Mouse (Mus musculus): Measurements from ENCODE around the gene Srarp. TPM values are rescaled to one million over a fixed set of nuclear protein-coding genes. Genes with fewer than 3 reads are reported as not detected.
A peak's percentile ranks its signal among the peaks of the same experiment; 100 is the strongest.

The Srarp gene
- polyA plus RNA-seq, 1 experiment from 2014 or later, result not detected

DNA sequence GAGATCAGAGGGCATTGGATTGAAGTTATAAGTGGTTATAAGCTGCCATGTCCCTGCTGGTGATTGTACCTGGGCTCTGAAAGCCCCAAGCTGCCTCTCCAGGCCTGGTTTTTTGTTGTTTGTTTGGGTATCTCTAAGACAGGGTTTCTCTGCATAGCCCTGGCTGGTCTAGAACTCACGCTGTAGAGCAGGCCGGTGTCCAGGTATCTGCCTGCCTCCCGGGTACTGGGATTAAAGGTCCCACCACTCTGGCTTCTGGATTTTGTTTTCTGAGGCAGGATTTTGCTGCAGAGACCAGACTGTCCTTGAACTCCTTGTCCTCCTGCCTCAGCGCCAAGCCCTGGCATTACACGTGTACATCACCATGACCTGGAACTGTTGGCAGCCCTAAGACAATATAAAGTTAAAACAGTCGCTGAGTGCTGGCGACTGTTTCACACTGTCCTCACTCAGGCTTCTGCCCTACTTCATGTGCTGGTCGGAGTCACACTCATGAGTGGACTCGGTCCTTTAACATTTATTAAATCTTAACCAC, 16.1 kb upstream of the Srarp start:
- Histone ChIP-seq H3K27me3 (ENCODE audit: low read depth, poor library complexity, severe bottlenecking) (no peaks in the 10 kb centered on the region), H3K9me3 (replicated peaks) (no peaks in the 10 kb centered on the region), H3K4me1 (0 out of 2 replicates have a peak, but pooled peaks cover 3% of the 10 kb centered on the region), H3K4me3 (no peak overlapping the region), H3K27ac (no peak overlapping the region), H3K36me3 (peaks cover 94% of the 10 kb centered on the region)
- 93% methylated on average over 9 of the region's 9 CpGs for WGBS
- no peak for DNase-seq (ENCODE audit: low spot score)

DNA sequence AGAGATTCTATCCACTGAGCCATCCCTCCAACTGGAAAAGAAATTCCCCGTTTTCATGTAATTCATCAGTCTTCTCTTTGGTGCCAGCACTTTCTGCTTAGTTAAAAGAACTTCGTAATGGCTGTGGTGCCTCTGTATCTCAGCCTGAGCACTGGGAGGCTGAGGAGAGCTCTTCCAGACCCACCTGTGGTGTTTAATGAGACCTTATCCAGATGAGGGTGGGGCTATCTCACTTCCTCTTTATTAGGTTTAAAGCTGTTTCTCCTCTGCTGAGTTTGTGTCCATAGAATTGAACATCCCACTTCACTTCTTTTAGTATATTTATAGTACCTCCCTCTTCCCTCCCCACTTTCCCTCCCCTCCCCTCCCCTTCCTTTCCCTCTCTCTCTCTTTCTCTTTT, 15.3 kb upstream of the Srarp start:
- no peaks in the 10 kb centered on the region for H3K27me3 ChIP-seq (ENCODE audit: low read depth, poor library complexity, severe bottlenecking)
- no peak overlapping the region for H3K4me3 ChIP-seq
- 84% methylated on average over 2 of the region's 2 CpGs for WGBS
- H3K27ac ChIP-seq, result no peak overlapping the region
- peaks cover 4% of the 10 kb centered on the region; the same call in 1 of the 2 replicates for H3K4me1 ChIP-seq
- H3K36me3 ChIP-seq, result peaks cover 96% of the 10 kb centered on the region
- no peak for DNase-seq (ENCODE audit: low spot score)
- H3K9me3 ChIP-seq (replicated peaks), result no peaks in the 10 kb centered on the region

DNA sequence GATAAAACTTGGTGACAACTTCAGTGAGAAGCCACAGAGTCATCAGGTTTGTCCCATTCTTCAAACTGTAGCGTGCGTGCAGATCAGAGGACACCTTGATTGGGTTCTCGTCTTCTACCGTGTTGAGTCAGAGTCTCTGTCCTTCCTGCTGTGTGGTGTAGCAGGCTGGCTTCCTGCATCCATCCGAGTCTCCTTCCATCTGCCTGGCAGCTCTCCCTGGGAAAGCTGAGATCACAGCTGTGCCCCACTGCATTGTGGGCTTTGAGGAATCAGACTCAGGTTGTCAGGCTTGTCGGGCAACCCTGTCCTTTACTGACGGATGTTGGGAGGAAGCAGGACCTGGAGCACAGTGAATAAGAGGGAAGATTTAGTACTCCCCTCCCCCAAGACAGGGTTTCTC, 10.3 kb upstream of the Srarp start:
- H3K4me1 ChIP-seq, result peaks cover 22% of the 10 kb centered on the region
- no peaks in the 10 kb centered on the region for H3K9me3 ChIP-seq (replicated peaks)
- peaks cover 51% of the 10 kb centered on the region for H3K36me3 ChIP-seq
- H3K27ac ChIP-seq, result no peak overlapping the region
- no peaks in the 10 kb centered on the region for H3K27me3 ChIP-seq (ENCODE audit: low read depth, poor library complexity, severe bottlenecking)
- DNase-seq (ENCODE audit: low spot score), result no peak
- H3K4me3 ChIP-seq, result no peak overlapping the region
- WGBS, result 74% methylated on average over 7 of the region's 7 CpGs

DNA sequence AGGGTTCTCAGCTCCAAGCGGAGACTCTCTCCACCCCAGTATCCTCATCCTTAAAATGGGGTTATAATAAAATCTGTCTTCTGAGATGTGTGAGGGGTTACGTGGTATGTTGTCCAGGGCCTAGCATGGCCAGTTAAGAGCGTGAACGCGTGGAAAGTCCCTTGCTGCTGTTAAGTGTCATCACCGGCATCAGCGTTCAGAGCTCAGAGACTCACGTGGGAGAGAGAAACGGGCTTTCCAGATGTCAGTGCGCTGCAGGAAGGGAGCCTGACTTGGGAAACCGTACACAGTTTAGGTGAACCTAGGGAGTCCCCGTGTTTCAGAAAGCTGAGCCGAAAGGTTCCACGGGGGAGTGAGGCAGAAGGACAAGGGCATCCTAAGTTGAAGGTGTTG, 9.4 kb upstream of the Srarp start:
- 20% methylated on average over 14 of the region's 14 CpGs for WGBS
- no peak for DNase-seq (ENCODE audit: low spot score)
- Histone ChIP-seq H3K4me1 (peaks cover 27% of the 10 kb centered on the region), H3K9me3 (replicated peaks) (no peaks in the 10 kb centered on the region), H3K36me3 (peaks cover 42% of the 10 kb centered on the region), H3K27ac (peak overlapping the region; percentile 99), H3K27me3 (ENCODE audit: low read depth, poor library complexity, severe bottlenecking) (no peaks in the 10 kb centered on the region), H3K4me3 (peak overlapping the region; percentile 99)

DNA sequence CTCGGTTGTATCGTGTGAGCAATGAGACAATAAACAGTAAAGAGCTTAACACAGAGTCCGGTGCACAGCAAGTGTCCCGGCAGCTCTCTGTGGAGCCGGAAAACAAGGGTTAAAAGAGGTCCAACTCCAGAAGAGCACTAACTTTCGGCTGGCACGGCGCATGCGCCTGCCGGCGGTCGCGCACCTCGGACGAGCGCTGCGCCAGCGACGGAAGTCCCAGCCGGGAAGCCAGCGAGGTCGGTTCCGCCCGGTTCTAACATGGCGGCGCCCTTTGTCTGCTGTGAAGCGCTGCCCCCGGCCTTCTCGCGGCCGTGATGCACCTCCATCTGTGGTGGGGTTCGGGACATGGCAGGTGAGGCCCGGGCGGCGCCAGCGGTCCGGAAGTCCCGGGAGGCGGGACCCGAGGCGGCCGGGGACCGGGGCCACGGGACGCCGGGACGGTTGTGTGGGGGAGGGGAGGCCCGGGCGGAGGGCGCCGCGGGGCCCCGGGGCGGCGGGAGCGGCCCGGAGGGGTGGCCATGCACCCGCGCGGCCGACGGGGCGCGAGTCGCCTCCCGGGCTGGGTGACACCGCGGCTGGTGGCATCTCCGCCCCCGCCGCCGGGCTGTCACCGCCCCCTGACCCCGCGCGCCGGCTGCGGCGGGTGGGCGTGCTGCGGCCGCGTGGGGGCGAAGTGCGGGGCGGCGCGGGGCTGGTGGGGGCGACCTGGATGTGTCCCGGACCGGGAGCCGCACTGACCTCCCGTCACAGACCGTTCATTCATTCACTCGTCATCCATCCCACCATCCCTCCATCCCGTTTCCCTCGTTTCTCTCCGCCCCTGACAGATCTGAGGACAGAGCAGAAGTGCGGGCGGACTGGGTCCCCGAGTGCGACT, 8.8 kb upstream of the Srarp start, which contains the start of gene Zbtb17:
Gene Zbtb17 (plus strand): TSS at position 204 of the 877 bp plus-strand sequence.
- Histone ChIP-seq H3K27me3 (ENCODE audit: low read depth, poor library complexity, severe bottlenecking) (no peaks in the 10 kb centered on the region), H3K4me3 (peak within 1 kb of the TSS; percentile 99), H3K27ac (peak within 1 kb of the TSS; percentile 99), H3K36me3 (peaks cover 36% of the 10 kb centered on the region), H3K4me1 (peaks cover 27% of the 10 kb centered on the region), H3K9me3 (replicated peaks) (no peaks in the 10 kb centered on the region)
- DNase-seq (ENCODE audit: low spot score), result peak; percentile 93
- WGBS, result under 1% methylated on average over 102 of the region's 102 CpGs

DNA sequence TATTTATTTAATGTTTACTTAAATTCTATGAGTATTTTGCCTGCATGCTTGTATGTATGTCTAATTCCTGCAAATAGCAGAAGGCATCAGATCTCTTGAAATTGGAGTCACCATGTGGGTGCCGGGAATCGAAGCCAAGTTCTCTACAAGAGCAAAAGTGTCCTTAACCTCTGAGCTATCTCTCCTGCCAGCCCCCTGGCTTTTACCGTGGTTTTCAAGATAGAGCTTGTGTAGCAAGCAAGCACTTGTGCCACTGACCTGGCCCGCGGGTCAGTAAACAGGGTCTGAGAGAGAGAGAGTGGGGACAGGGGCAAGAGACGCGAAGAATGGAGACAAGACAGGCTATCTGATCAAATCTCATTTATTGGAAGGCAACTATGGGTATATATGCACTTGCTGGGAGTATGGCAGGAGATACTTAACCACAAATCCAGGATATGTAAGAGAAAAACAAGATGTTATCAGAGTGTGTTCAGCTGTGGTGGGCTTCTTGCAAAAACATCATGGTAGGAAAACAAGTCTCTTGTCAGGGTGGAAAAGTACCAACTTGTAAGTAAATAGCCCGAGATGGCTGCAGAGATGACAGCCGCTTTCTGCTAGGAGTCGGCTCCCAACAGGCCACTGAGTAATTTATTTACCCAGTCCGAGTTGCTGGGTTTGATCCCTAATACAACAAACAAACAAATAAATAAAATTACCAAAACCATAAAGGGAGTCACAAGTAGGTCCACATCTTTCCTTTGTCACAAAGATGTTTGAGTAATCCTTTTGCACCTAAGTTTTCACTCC, 7.9 kb upstream of the Srarp start:
- 51% methylated on average over 11 of the region's 11 CpGs for WGBS
- Histone ChIP-seq H3K27ac (peak overlapping the region; percentile 99), H3K4me1 (peaks cover 31% of the 10 kb centered on the region), H3K36me3 (peaks cover 27% of the 10 kb centered on the region), H3K9me3 (replicated peaks) (no peaks in the 10 kb centered on the region), H3K4me3 (peak overlapping the region; percentile 99), H3K27me3 (ENCODE audit: low read depth, poor library complexity, severe bottlenecking) (no peaks in the 10 kb centered on the region)
- no peak for DNase-seq (ENCODE audit: low spot score)

DNA sequence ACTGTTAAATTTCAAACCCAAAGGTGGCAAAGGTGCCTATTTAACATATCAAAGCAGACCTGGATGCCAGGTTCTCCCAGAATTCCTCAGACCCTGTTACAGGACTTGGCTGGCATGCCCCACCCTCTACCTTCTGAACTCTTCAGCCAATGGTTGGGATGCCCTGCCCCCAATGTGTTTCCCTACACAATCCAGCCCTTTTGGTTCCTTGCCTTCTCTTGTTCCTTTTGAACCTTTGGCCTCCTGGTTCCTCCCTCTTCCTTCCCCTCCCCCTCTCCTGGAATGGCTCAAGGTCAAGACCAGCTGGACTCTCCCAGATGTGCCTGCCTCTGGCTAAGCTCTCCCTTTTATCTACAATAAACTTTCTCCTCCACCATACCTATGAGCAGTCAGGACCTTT, 5.0 kb upstream of the Srarp start:
- Histone ChIP-seq H3K9me3 (replicated peaks) (no peaks in the 10 kb centered on the region), H3K36me3 (no peaks in the 10 kb centered on the region; the same call in 1 of the 2 replicates), H3K27me3 (ENCODE audit: low read depth, poor library complexity, severe bottlenecking) (no peaks in the 10 kb centered on the region), H3K27ac (no peak overlapping the region), H3K4me1 (peaks cover 26% of the 10 kb centered on the region), H3K4me3 (no peak overlapping the region)
- DNase-seq (ENCODE audit: low spot score), result no peak

DNA sequence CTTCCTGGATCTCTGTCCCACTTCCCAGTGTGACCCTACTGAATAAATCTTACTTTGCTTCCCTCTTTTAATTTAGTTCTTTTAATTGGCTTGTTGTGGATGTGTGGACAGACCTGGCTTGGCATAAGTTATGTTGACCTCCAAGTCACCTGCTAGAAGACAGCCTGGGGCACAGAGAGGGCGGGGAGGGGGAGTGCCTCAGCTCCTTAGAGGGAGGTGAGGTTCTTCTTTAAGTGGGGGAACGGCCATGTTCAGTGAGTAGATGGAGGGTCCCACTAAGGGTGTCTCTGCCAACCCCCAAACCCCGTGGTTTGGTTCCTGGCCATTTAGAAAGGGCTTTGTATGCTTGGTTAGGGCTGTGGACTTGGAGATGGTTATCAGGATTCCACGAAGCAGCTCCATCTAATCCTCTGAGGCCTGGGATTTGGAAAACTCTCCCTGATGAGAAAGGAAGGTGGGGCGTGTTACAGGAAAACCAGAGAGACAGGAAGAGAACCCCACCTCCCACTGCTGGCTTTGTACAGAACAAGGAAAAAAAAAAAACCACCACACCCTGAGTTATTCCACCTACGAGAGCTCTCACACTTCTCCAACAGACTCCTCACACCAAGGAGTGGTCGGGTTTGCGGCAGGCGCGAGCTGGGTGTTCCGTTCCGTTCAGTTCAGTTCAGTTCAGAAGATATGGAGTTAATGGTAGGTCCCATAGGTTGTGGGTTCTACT, 3.3 kb upstream of the Srarp start:
- H3K27ac ChIP-seq, result no peak overlapping the region
- H3K4me1 ChIP-seq, result peaks cover 16% of the 10 kb centered on the region
- H3K27me3 ChIP-seq (ENCODE audit: low read depth, poor library complexity, severe bottlenecking), result no peaks in the 10 kb centered on the region
- DNase-seq (ENCODE audit: low spot score), result no peak
- no peak overlapping the region for H3K4me3 ChIP-seq
- 81% methylated on average over 12 of the region's 12 CpGs for WGBS
- H3K36me3 ChIP-seq, result no peaks in the 10 kb centered on the region
- H3K9me3 ChIP-seq (replicated peaks), result no peaks in the 10 kb centered on the region

DNA sequence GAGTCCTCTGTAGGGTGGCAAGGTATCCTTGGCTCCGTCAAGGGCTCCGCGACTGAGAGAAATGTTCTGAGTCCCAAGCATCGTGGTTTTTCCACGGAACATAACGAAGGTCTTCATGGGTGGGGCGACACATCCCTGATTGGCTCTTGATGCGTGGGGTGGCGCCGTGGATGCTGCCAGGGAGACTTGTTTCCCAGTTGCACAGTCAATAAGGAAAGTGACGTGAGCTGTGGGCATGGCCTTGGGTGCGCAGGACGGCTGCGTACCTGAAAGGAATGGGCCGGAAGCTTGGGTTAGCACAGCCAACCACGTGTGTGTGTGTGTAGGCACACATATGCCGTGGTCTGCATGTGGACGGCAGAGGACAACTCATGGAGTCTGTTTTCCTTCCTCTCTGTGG, 2.7 kb downstream of the Srarp start:
- 84% methylated on average over 18 of the region's 18 CpGs for WGBS
- H3K9me3 ChIP-seq (replicated peaks), result no peaks in the 10 kb centered on the region
- H3K4me1 ChIP-seq, result 0 out of 2 replicates have a peak, but pooled peaks cover 2% of the 10 kb centered on the region
- 0 out of 2 replicates have a peak, but pooled peaks cover 13% of the 10 kb centered on the region for H3K27me3 ChIP-seq (ENCODE audit: low read depth, poor library complexity, severe bottlenecking)
- no peak overlapping the region for H3K27ac ChIP-seq
- no peak overlapping the region for H3K4me3 ChIP-seq
- no peak for DNase-seq (ENCODE audit: low spot score)
- no peaks in the 10 kb centered on the region for H3K36me3 ChIP-seq

DNA sequence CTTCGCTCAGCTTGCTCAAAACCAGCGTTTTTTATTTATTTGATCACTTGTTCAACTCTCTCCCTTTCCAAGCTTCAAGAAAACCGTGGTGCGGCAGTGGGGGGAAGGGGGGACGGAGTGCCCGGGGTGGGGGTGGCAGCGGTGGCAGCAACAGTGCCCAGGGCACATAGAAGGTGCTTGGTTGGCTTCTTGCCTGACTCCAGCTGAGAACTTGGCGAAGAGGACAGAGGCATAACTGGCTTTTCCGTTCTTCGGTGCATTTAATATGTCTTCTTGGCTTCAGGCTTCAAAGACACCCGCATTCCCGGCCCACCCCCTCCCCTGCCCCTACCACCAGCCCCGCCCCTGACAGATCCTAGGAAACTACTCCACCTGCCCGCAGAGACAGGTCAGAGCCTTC, 3.2 kb downstream of the Srarp start:
- 0 out of 2 replicates have a peak, but pooled peaks cover 2% of the 10 kb centered on the region for H3K4me1 ChIP-seq
- H3K27me3 ChIP-seq (ENCODE audit: low read depth, poor library complexity, severe bottlenecking), result peaks cover 18% of the 10 kb centered on the region; the same call in 1 of the 2 replicates
- WGBS, result 63% methylated on average over 14 of the region's 14 CpGs
- H3K9me3 ChIP-seq (replicated peaks), result no peaks in the 10 kb centered on the region
- no peaks in the 10 kb centered on the region for H3K36me3 ChIP-seq
- no peak for DNase-seq (ENCODE audit: low spot score)
- H3K27ac ChIP-seq, result no peak overlapping the region
- no peak overlapping the region for H3K4me3 ChIP-seq

DNA sequence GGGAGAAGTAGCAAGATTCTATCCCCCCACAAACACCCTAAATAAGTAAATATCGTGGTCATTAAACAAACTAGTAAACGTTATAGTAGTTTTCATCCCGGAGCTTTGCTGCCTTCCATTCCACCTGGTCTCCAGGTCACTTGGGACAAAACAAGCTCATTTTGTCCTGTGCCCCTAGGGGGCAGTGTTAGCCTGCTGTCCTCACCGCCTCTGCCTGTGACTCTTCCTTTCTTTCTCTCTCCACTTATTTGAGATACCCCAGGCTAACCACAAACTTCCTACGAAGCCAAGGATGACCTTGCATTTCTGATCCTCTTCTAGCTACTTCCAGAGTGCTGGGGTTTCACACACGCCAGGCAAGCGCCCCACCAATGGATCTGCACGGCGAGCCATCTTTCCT, 4.9 kb downstream of the Srarp start:
- peak; percentile 73 for DNase-seq (ENCODE audit: low spot score)
- Histone ChIP-seq H3K27me3 (ENCODE audit: low read depth, poor library complexity, severe bottlenecking) (peaks cover 35% of the 10 kb centered on the region; the same call in 1 of the 2 replicates), H3K36me3 (no peaks in the 10 kb centered on the region), H3K4me3 (no peak overlapping the region), H3K27ac (no peak overlapping the region), H3K9me3 (replicated peaks) (no peaks in the 10 kb centered on the region), H3K4me1 (peaks cover 5% of the 10 kb centered on the region)
- WGBS, result 49% methylated on average over 9 of the region's 9 CpGs

DNA sequence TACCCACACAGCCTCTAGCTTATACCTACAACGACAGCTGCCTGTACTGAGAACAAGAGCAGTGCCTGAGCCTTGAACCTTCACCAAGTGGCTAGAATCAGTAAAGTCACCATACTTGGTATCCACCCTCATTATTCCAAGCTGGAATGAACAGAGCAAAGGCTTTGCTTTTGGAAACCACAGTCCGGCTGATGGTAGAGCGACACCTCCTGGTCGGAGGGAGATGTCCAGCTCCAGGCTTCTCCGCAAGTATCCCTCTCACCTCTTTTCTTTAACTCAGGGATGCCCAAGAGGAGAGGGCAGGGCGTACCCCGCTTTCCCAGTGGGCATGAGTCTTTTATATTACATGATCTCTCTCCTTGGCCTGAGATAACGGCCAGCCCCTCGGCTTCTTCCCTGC, 6.1 kb downstream of the Srarp start:
- Histone ChIP-seq H3K27me3 (ENCODE audit: low read depth, poor library complexity, severe bottlenecking) (peaks cover 46% of the 10 kb centered on the region), H3K4me3 (no peak overlapping the region), H3K4me1 (peaks cover 16% of the 10 kb centered on the region), H3K36me3 (no peaks in the 10 kb centered on the region), H3K9me3 (replicated peaks) (no peaks in the 10 kb centered on the region), H3K27ac (no peak overlapping the region)
- WGBS, result 48% methylated on average over 9 of the region's 9 CpGs
- no peak for DNase-seq (ENCODE audit: low spot score)
